Mouse (Mus musculus): ENCODE measurements at regions not wholly inside any gene's neighbourhood (a gene's known extent, or its start where the extent isn't known, plus 50 kb on each side); places are given as distances from the start of the nearest gene placed in this dataset.

DNA sequence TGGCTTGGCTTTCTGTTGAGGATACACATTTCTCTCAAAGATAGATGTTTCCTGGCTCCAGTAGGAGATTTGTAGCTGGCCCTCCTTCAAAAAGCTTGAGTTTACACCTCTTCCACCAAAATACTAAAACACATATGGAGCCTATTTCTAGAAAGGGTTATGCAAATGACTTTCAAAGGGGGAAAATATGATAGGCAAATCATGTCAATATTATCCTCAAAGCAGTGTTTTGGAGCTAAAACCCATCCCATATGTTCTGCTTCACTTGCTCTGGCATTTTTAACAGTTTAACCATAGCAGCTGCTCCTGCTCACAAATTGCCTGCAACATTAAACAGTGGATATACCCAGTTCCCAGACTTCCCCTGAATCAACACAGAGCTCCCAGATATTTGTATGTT lies 525.5 kb upstream of the Pappa start:
- no peak for DNase-seq (ENCODE audit: low spot score in 2 of 2)

DNA sequence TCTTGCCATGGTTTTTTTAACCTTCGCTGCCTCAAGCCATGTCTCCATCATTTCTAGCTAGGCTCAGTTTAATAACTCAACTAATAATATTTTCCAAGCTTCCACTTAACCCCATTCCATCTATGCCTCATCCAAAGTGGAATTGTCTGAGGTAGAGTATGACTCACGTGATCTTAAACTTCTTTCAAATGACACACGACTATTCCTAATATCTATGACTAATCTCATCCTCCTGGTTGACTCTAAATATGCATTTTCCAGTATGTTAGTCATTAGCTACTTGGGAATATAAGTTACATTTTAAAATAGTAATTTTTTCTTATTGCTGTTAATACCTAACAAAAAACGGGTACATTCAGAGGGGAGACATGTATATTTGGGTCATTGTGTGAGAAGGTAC lies 524.8 kb upstream of the Pappa start:
- DNase-seq (ENCODE audit: low spot score in 2 of 2): no peak

DNA sequence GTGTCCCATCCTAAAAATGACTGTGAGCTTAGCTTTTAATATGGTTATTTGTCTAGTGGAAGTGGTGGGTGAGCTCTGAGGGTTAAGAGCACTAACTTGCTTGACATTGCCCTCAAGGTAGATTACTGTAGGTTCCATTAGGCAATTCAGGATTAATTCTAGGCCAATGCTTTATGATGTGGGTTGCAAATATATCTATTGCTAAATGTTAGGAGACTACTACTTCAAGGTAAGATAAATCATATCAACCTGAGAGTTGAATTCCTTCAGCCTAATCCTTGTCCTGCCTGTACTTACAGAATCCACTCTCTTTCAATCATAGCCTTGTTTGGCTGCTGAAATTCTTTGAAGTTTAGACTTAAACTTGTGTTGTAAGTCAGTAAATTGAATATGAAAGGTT lies 501.2 kb upstream of the Pappa start:
- no peak for DNase-seq (ENCODE audit: low spot score in 2 of 2)

DNA sequence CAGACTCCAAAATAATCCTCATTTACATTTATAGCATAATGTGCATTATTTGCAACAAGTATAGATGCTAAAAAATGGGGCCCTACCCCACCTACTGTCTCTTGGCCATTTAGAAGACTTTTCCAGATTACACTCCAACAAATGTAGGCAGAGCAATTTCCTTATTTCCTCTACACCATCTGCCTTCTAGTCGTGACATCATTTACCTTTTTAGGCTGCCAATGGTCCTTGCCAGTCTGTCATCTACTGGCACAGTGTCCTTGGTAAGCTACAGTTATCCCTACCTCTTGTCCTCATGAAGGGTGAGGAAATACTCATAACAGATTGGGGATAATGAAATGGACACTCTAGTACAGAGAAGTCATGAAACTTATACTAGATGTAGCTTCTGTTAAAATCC lies 491.8 kb upstream of the Pappa start:
- DNase-seq (ENCODE audit: low spot score in 2 of 2): no peak

DNA sequence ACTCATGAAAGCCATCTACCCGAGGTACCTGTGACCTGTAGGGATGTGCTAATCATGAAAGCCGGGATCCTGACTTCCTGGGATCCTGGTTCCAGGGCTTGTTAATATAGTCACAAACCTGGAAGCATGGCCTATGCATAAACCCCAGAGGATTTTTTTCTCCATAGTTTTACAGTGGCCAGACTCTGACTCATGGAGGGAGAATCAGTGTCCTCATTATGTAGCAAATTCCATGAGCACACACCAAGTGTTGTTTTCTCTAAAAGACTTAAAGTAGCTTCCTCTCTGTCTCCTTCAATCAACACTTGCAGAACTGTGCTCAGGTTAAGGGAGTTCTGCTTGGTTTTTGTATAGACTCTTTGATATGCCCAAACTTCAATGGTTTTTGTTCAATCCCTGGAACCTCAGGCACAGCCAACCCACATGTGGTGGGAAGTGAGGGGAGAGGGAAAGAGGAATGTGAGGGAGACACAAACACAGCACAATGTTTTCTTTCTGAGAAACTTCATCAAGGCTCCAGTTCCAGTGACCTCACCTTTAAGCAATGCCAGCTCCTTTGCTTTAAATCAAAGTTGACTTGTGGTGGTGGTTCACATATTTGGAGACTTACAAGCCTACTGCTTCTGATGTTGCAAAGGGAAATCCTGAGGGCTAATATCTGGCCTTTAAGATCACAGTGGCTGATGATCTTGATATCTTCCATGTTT lies 488.6 kb upstream of the Pappa start:
- no peak for DNase-seq (ENCODE audit: low spot score in 2 of 2)

DNA sequence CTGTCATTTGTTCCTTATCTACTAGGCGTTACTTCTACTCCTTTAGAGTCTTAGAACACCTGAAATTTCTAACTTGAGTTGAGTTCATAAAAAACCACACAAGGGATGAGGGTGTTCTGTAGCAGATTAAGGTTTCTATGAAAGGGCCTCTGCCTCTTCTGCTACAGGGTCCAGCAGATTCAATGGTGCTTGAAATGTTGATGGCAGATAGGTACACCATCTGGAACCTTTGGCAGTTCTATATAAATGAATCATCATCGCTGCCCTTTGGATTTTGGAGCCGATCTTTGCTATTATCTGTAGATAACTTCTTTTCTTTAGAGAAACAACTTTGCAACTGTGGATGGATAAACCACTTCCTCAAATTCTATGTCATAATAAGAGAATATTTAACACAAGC lies 483.9 kb upstream of the Pappa start:
- DNase-seq (ENCODE audit: low spot score in 2 of 2): no peak

DNA sequence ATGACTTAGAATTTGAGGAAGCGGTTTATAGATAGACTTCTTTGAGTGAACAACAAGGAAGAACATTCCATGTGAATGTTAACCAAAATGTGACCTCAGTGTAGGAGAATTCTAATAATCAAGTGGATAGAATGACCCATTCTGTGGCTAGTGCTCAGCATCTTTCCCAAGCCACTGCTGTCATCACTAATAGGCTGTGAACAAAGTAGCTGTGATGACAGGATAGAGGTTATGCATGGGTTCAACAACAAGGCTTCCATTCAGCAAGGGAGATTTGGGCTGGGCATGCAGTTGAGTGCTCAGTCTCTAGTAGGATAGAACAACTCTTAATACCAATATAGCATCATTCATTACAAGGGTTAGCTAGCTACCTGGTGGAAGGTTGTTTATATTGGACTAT lies 483.0 kb upstream of the Pappa start:
- no peak for DNase-seq (ENCODE audit: low spot score in 2 of 2)

DNA sequence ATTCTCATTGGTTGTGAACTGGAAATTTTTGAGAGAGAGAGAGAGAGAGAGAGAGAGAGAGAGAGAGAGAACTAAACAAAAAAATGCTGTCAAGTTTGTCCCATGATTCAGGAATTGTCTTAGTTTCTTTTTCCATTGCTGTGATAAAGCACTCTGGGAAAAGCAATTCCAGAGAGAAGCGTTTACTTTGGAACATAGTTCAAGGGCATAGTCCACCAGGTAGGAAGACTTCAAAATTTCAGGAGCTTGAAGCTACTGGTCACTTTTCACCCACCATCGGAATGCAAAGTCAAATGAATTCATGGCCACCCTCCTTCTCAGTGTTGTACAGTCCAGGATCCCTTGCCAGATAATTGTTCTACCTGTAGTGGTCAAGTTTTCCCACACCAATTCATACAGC lies 478.8 kb upstream of the Pappa start:
- DNase-seq (ENCODE audit: low spot score in 2 of 2): no peak

DNA sequence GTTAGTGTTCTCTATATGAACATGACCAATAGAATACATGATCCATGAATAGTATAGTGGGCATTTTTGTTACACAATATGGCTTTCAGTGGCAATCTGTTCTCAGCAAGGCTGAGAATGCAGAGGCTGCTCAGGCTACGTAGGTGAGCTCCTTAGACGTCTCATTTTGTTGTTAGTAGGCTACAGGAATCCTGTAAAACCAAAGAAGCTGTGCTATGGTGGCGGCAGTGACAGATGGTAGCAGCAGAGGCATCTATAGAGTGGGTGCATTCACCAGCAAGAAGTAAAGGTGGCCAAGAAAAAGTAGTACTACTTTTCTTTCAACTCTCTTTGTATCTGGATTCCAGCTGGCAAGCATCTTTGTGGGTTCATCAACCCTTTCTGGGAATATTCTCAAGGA lies 469.8 kb upstream of the Pappa start:
- no peak for DNase-seq (ENCODE audit: low spot score in 2 of 2)

DNA sequence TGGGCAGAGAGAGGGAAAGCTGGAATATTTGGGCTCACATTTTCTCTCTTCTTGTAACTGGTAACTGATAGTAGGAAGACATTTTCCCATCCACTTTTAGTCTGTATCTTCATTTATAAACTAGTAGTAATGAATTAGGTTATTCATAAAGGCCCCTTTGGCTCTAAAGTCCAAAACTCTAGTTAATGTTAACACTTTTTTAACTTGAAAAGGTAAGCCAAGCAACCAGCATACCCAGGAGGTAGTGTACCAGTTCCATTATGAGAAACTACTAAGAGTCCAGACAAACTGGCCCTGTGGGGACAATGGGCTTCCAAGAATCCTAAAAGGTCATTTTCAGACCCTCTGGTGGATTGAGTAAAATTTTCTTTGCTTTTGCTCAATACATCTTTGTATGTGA lies 468.4 kb upstream of the Pappa start:
- DNase-seq (ENCODE audit: low spot score in 2 of 2): no peak

DNA sequence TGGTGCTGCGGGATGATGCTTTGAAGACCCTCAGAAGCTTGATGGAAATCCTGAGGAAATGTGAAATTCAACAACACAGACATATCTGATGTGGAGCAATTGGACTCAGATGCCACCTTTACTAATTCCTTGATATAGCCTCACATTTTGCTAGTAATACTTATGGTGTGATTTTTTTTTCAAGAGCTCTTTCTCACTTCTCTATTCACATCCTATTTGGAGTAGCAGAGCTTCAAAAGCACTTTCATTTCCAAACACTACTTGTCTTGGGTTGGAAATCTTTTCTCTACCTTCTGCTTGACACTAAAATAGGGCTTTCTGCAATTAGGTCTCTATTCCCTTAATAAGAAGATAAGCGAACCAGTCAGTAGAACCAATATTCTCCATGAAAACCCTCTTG lies 460.3 kb upstream of the Pappa start:
- DNase-seq (ENCODE audit: low spot score in 2 of 2): no peak

DNA sequence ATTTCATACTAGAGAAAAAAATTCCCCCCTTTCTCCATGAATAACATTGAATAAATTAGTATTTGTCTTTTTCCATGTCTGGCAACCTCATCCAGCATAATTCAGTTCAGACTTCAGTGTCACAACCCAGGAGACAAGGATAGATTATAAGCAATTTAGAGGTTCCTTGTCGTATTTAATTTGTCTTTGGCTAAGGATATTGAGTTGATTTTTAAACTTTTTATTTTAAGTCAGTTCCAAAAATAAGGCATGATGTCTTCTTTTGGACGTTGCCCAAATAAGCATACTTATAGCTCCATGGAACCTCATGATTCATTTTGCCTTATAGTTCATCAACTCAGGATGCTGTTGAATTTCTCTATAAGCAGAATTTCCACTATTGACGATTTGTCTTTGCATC lies 456.0 kb upstream of the Pappa start:
- DNase-seq (ENCODE audit: low spot score in 2 of 2): no peak

DNA sequence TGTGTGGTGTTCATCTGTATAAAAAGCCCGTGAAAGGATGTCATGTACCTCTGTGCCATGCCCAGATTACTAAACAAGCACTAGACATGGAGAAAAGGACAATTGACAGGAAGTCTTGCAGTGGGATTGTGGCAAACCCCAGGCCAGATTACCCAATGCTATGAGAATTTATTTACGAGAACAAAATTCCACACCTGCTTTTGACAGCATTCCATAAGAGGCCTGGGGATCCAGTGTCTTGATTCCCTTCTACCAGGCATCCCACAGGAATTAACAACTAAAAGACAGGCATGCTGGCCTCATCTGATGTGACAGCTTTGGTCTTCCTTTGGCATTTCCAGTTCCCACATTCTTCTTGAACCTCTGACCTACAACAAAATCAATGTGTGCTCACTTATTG lies 454.3 kb upstream of the Pappa start:
- DNase-seq (ENCODE audit: low spot score in 2 of 2): no peak

DNA sequence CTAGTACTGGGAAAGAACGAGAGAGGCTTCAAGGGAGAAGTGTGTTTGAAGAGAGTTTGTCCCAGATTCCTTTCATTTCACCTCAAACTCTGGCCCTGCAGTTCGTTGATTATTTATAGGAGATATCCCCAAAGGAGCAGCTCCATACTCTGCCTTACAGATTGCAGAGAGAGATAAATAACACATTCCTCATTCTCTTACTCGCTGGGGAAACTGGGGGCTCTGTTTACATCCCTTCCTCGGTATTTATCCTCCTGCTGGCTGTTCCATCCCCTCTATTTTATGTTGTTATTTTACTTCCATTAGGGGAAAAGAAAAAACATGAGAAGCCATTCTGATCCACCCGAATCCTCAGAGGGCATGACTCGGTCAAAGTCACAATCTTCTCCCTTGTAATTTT lies 447.5 kb upstream of the Pappa start:
- no peak for DNase-seq (ENCODE audit: low spot score in 2 of 2)

DNA sequence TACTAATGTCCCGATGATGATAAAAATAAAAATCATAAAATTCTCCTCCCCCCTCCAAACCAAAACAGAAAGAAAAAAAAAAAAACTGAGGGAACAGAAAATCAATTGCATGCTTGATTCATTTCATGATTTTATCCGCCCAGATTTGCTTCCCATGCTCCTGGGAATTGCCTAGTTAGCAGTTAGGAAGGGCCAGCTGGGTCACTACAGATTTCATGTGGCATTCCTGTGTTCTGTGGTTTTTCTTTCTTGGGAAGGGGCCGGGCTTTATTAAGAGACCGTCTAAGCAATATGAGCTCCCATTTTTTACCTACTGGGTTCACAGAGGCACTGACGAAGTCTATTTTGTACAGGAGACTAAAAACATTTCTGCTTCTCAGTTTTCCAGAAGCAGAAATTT lies 447.1 kb upstream of the Pappa start:
- DNase-seq (ENCODE audit: low spot score in 2 of 2): no peak

DNA sequence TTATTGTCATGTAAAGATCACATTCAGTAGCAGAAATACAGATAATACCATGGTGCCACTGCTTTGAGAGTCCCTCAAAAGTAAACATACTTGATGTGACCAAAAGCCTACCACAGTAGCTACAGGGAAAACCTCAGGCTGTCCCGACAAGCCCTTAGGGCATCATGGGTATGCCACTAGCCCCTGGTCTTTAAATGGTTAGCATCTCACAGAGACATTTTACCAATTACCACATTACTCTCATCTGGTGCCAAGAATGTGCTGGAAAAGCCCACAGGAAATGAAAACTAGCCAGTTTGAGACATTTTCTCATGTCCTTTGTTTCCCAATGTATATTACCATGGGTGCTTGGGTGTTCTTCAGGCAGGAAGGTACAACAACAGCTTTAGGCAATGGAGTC lies 439.3 kb upstream of the Pappa start:
- no peak for DNase-seq (ENCODE audit: low spot score in 2 of 2)

DNA sequence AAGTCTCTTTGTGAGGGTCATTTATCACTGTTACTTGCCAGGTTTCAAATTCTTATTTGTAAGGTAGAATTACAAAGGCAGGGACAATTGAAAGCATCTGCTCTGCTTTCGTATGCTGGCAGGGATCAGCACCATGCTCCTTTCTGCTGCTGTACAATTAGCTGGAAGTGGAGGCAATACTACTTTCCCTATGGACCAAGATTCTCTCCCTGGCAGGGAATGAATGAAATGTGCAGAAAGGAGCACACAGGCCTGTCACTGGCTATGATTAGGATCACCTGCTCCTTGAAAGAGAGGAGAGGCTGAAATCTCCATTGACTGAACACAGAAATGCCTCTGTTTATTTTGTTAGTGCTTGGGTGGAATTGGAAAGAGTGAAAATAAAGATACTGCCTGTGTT lies 427.8 kb upstream of the Pappa start:
- no peak for DNase-seq (ENCODE audit: low spot score in 2 of 2)

DNA sequence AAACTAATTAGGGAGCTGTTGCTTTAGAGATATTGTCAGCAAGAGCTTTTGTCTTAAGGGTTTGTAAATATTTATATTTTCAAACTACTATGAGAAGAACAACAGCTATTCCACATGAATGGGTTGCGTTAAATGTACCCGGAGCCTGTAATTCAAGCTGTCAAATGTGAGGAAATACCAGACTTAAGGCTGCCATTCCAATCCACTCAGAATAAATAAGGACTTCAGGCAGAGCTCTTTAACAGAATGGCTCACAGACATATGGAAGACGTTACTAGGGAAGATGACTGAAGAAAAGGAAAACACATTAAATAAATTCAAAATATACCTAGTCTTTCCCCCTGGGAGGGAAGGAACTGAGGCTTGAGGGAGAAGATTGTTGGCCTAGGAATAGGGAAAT lies 400.7 kb upstream of the Pappa start:
- DNase-seq (ENCODE audit: low spot score in 2 of 2): no peak

DNA sequence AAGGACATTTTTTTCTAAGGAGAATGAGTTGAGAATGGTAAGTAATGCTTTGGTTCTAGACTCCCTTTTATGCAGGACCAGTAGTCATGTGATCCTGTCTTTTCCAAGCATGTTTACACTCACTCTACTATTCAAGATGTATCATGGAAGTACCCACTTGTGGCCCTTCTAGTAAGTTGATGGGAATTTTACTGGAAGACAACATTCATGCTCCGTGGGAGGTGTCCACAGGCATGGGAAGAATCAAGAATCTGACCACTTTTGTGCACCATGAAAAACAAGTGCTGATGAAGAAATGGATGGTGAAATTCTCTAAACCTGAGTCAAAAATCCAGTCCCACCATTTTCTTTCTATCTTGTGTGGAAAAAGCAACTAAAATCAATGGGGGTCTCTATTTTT lies 399.1 kb upstream of the Pappa start:
- DNase-seq (ENCODE audit: low spot score in 2 of 2): no peak

DNA sequence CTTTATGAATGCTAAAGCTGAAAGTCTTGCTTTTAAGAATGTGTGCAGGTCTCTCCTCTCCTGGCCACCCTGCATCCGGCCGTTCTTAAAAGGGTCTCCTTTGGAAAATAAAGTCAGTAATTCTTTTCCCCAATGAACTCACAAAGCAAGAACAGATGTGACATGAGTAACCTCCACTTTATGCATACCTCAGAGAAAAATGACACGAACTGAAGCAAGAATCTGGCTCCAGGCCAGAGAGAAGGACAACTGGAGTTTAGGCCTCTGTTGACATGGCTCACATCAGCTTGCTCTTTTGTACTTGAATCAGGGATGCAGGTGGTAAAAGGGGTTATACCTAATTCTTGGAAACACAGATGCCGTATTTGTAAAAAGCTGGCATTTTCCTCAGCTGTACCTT lies 368.0 kb upstream of the Pappa start:
- DNase-seq (ENCODE audit: low spot score in 2 of 2): no peak

DNA sequence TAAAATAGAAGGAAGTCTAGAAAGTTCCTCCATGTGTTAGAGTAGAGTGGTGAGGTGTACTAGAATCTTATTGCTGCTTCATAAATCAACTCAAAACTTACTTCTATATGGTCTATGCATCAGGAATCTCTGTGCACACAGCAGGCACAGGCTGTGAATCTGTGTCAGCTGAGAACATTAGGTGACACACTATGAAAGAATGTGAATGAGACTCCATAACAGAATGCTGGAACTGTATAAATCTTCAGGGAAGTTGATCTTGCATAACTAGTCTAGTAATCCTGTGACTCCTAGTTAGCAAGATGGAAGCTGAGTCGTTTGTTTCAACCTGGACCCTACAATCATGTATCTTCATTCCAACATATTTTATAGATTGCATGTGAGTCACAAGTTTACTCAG lies 355.4 kb upstream of the Pappa start:
- no peak for DNase-seq (ENCODE audit: low spot score in 2 of 2)

DNA sequence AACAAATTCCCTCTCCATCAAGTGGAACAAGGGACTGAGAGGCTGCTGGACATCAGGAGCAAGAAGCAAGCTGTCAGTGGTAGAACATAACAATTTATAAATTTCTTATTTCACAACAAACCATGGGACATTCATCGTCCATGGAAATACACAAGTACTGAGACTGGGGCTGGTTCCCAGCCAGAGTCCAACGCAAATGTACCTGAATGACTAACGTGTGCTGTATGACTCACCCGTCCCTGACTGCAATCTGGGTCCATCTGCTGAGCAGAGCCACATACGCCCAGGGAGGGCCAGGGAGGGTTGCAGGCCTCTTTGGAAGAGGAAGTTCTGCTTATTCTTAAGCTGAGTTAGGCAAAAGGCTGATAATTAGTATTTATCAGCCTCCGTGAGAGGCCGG lies 320.1 kb upstream of the Pappa start:
- no peak for DNase-seq (ENCODE audit: low spot score in 2 of 2)

DNA sequence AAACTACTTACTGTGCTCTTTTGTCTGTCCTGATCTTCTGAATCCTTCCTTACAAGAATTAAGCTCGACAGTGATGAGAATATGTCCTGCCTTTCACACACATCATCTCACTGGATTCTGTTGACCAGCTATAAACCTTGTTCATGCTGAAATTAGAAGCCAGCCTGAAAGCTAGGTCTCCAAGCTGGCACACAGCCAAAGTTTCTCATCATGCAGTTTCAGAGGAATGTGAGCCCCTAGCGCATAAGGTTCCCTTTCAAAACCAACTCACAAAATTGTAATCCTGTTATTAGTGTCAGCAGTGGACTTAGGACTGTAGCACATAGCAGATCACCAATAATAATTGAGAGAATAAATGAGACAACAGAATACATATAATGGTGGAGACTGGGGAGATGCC lies 319.0 kb upstream of the Pappa start:
- no peak for DNase-seq (ENCODE audit: low spot score in 2 of 2)

DNA sequence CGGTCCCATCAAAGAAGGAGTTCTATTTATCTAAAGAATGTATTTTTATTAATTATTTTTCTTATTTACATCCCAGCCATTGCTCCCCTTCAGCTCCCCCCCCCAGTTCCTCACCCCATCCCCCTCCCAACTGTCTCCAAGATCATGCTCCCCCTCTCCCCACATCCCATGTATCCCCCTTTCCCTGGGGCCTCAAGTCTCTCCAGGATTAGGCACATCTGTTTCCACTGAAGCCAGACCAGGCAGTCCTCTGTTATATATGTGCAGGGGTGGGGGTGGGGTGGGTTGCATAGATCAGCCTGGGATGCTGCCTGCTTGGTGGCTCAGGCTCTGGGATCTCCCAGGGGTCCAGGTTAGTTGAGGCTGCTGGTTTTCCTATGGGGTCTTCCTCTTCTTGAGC lies 316.8 kb upstream of the Pappa start:
- DNase-seq (ENCODE audit: low spot score in 2 of 2): no peak

DNA sequence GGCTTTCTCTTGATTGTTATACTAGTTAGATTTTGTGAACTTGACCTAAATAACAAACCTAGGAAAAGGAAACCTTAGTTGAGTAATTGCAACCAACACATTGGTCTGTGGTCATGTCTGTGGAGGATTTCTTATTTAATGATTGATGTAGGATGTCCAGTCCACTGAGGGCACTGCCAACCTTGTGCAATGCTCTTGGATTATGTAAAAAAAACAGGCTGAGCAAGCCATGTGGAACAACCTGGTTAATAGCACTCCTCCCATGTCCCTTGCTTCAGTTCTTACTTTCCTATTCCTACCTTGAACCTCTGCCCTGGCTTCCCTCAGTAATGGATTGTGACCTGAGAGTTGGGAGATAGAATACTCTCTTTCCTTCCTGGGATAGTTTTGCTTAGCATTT lies 312.0 kb upstream of the Pappa start:
- DNase-seq (ENCODE audit: low spot score in 2 of 2): no peak
